Mouse (Mus musculus): ENCODE results near the gene Tmco1. TPM values are rescaled to one million over a fixed set of nuclear protein-coding genes. Genes with fewer than 3 reads are reported as not detected.
A peak's percentile ranks its signal among the peaks of the same experiment; 100 is the strongest.

The Tmco1 gene
- polyA plus RNA-seq, 1 experiment, result 43.7 TPM

DNA sequence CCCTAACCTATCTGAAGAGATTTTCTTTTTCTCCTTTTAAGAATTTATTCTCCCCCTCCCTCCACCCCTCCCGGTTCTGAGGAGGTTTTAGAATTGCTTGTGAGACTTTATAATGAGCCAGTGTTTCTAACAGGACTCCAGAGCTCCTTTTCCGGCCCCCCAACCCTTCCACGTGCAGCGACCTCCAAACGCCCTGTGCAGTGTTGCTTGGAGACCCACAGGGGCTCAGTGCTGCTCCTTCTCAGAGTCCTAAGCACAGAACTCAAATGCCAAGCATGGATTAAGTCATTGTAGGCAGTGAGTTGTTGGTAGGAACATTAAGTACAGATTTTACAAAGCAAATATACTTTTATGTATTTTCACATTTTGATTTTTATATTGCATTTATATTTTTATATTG, 55.1 kb downstream of the Tmco1 start:
- H3K9ac ChIP-seq (ENCODE audit: low read depth, poor library complexity, severe bottlenecking), result no peak overlapping the region
- no peaks in the 10 kb centered on the region for H3K9me3 ChIP-seq (replicated peaks; ENCODE audit: control insufficient read depth, insufficient read depth, low read length, poor library complexity, severe bottlenecking)
- H3K36me3 ChIP-seq (ENCODE audit: control insufficient read depth, insufficient read depth, low read length, poor library complexity, severe bottlenecking), result peaks cover 46% of the 10 kb centered on the region
- no peak overlapping the region for H3K27ac ChIP-seq (ENCODE audit: insufficient read depth, low read length)
- no peaks in the 10 kb centered on the region for H3K4me1 ChIP-seq (ENCODE audit: control insufficient read depth, insufficient read depth, low read length)
- TF ChIP-seq POLR2A (IDR thresholded peaks at IDR 0.05; ENCODE audit: insufficient read depth, low read length) (no peak), CTCF (IDR thresholded peaks at IDR 0.05; ENCODE audit: low read depth, low read length) (no peak), EP300 (IDR thresholded peaks at IDR 0.05; ENCODE audit: insufficient read depth, low read depth, low read length) (no peak)
- no peak overlapping the region for H3K4me3 ChIP-seq (ENCODE audit: low read depth, low read length)
- H3K27me3 ChIP-seq (ENCODE audit: control insufficient read depth, insufficient read depth, low read length, poor library complexity, severe bottlenecking), result no peaks in the 10 kb centered on the region

DNA sequence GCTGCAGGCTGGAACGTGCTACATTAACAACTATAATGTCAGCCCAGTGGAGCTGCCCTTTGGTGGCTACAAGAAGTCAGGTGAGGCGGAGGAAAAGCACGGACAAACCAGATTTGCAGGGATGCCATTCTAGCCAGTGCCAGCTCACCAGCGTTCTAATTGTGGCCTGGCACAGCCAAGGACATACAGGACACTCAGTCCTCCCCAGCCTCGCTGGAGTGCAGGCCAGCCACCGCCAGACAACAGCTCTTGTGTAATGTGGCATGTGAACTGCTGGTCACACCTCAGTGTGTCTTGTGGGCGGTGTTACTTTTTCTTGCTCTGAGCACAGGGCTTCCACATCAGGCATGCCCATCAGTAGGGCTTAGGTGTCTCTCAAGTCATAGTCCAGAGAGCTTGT, 57.6 kb downstream of the Tmco1 start:
- Histone ChIP-seq H3K9ac (ENCODE audit: low read depth, poor library complexity, severe bottlenecking) (no peak overlapping the region), H3K4me1 (ENCODE audit: control insufficient read depth, insufficient read depth, low read length) (no peaks in the 10 kb centered on the region), H3K4me3 (ENCODE audit: low read depth, low read length) (no peak overlapping the region), H3K27me3 (ENCODE audit: control insufficient read depth, insufficient read depth, low read length, poor library complexity, severe bottlenecking) (no peaks in the 10 kb centered on the region), H3K27ac (ENCODE audit: insufficient read depth, low read length) (no peak overlapping the region), H3K9me3 (replicated peaks; ENCODE audit: control insufficient read depth, insufficient read depth, low read length, poor library complexity, severe bottlenecking) (no peaks in the 10 kb centered on the region), H3K36me3 (ENCODE audit: control insufficient read depth, insufficient read depth, low read length, poor library complexity, severe bottlenecking) (peaks cover 39% of the 10 kb centered on the region)
- TF ChIP-seq EP300 (IDR thresholded peaks at IDR 0.05; ENCODE audit: insufficient read depth, low read depth, low read length), result no peak
- no peak for TF ChIP-seq CTCF (IDR thresholded peaks at IDR 0.05; ENCODE audit: low read depth, low read length)
- no peak for TF ChIP-seq POLR2A (IDR thresholded peaks at IDR 0.05; ENCODE audit: insufficient read depth, low read length)

DNA sequence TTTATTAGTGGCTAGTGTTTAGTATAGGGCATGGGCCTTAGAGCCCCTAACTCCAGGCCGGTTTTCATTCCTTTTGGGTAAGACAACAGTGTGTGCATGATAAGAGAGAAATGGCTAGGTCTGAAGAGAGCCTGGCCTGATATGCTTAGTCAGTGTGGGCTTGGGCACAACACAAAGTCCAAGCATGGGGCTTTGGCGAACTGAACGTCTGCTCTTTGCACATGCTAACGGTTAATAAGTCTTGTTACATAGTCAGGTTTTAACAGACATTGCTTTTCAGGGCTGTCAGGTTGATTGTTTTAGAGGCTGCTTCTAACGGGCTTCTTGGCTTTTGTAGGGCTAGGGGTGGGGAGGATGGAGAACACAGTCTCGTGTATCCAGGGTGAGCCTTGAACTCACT, 58.4 kb downstream of the Tmco1 start:
- H3K9me3 ChIP-seq (replicated peaks; ENCODE audit: control insufficient read depth, insufficient read depth, low read length, poor library complexity, severe bottlenecking), result no peaks in the 10 kb centered on the region
- no peaks in the 10 kb centered on the region for H3K27me3 ChIP-seq (ENCODE audit: control insufficient read depth, insufficient read depth, low read length, poor library complexity, severe bottlenecking)
- no peak overlapping the region for H3K4me3 ChIP-seq (ENCODE audit: low read depth, low read length)
- no peaks in the 10 kb centered on the region for H3K4me1 ChIP-seq (ENCODE audit: control insufficient read depth, insufficient read depth, low read length)
- H3K9ac ChIP-seq (ENCODE audit: low read depth, poor library complexity, severe bottlenecking), result no peak overlapping the region
- TF ChIP-seq POLR2A (IDR thresholded peaks at IDR 0.05; ENCODE audit: insufficient read depth, low read length), result no peak
- no peak for TF ChIP-seq CTCF (IDR thresholded peaks at IDR 0.05; ENCODE audit: low read depth, low read length)
- TF ChIP-seq EP300 (IDR thresholded peaks at IDR 0.05; ENCODE audit: insufficient read depth, low read depth, low read length), result no peak
- peaks cover 31% of the 10 kb centered on the region for H3K36me3 ChIP-seq (ENCODE audit: control insufficient read depth, insufficient read depth, low read length, poor library complexity, severe bottlenecking)
- H3K27ac ChIP-seq (ENCODE audit: insufficient read depth, low read length), result no peak overlapping the region

- H3K4me1 ChIP-seq (ENCODE audit: control insufficient read depth, insufficient read depth, low read length), result no peaks in the 10 kb centered on the region
- H3K27ac ChIP-seq (ENCODE audit: insufficient read depth, low read length), result no peak overlapping the region
- TF ChIP-seq POLR2A (IDR thresholded peaks at IDR 0.05; ENCODE audit: insufficient read depth, low read length) (no peak), CTCF (IDR thresholded peaks at IDR 0.05; ENCODE audit: low read depth, low read length) (no peak), EP300 (IDR thresholded peaks at IDR 0.05; ENCODE audit: insufficient read depth, low read depth, low read length) (no peak)
- H3K27me3 ChIP-seq (ENCODE audit: control insufficient read depth, insufficient read depth, low read length, poor library complexity, severe bottlenecking), result no peaks in the 10 kb centered on the region
- H3K9ac ChIP-seq (ENCODE audit: low read depth, poor library complexity, severe bottlenecking), result no peak overlapping the region
- peaks cover 22% of the 10 kb centered on the region for H3K36me3 ChIP-seq (ENCODE audit: control insufficient read depth, insufficient read depth, low read length, poor library complexity, severe bottlenecking)
- H3K4me3 ChIP-seq (ENCODE audit: low read depth, low read length), result no peak overlapping the region
- no peaks in the 10 kb centered on the region for H3K9me3 ChIP-seq (replicated peaks; ENCODE audit: control insufficient read depth, insufficient read depth, low read length, poor library complexity, severe bottlenecking)
These were observed 59.8 kb downstream of the Tmco1 start for GRCm38 (mm10) chr1:167368018-167368417.

DNA sequence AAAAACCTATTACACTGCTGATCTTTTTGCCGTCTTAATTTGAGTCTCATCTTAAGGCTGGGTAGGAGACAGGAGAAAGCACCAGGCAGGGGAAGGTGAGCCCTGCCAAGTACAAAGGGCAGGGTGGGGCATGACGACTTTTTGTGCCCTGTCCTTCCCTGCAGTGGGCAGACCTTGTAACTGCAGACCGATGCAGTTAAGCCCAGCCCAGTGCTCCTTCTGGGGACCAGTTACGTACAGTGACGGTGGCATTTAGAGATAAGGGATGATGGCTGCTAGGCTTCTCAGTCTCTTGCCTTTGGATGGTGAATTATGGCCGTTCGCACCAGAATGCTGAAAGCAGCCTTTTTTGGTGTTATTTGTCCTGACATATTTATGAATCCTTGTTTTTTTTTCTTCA, 60.3 kb downstream of the Tmco1 start:
- TF ChIP-seq CTCF (IDR thresholded peaks at IDR 0.05; ENCODE audit: low read depth, low read length) (no peak), EP300 (IDR thresholded peaks at IDR 0.05; ENCODE audit: insufficient read depth, low read depth, low read length) (no peak), POLR2A (IDR thresholded peaks at IDR 0.05; ENCODE audit: insufficient read depth, low read length) (no peak)
- Histone ChIP-seq H3K9ac (ENCODE audit: low read depth, poor library complexity, severe bottlenecking) (no peak overlapping the region), H3K9me3 (replicated peaks; ENCODE audit: control insufficient read depth, insufficient read depth, low read length, poor library complexity, severe bottlenecking) (no peaks in the 10 kb centered on the region), H3K4me1 (ENCODE audit: control insufficient read depth, insufficient read depth, low read length) (no peaks in the 10 kb centered on the region), H3K27me3 (ENCODE audit: control insufficient read depth, insufficient read depth, low read length, poor library complexity, severe bottlenecking) (no peaks in the 10 kb centered on the region), H3K36me3 (ENCODE audit: control insufficient read depth, insufficient read depth, low read length, poor library complexity, severe bottlenecking) (peaks cover 18% of the 10 kb centered on the region), H3K27ac (ENCODE audit: insufficient read depth, low read length) (no peak overlapping the region), H3K4me3 (ENCODE audit: low read depth, low read length) (no peak overlapping the region)

- Histone ChIP-seq H3K4me3 (ENCODE audit: low read depth, low read length) (no peak overlapping the region), H3K4me1 (ENCODE audit: control insufficient read depth, insufficient read depth, low read length) (no peaks in the 10 kb centered on the region), H3K27ac (ENCODE audit: insufficient read depth, low read length) (no peak overlapping the region), H3K9me3 (replicated peaks; ENCODE audit: control insufficient read depth, insufficient read depth, low read length, poor library complexity, severe bottlenecking) (no peaks in the 10 kb centered on the region), H3K36me3 (ENCODE audit: control insufficient read depth, insufficient read depth, low read length, poor library complexity, severe bottlenecking) (peaks cover 13% of the 10 kb centered on the region), H3K9ac (ENCODE audit: low read depth, poor library complexity, severe bottlenecking) (no peak overlapping the region), H3K27me3 (ENCODE audit: control insufficient read depth, insufficient read depth, low read length, poor library complexity, severe bottlenecking) (no peaks in the 10 kb centered on the region)
- no peak for TF ChIP-seq POLR2A (IDR thresholded peaks at IDR 0.05; ENCODE audit: insufficient read depth, low read length)
- peak; percentile 100 for TF ChIP-seq CTCF (IDR thresholded peaks at IDR 0.05; ENCODE audit: low read depth, low read length)
- TF ChIP-seq EP300 (IDR thresholded peaks at IDR 0.05; ENCODE audit: insufficient read depth, low read depth, low read length), result no peak
These were observed 61.7 kb downstream of the Tmco1 start for GRCm38 (mm10) chr1:167369905-167370304.

All from ES-Bruce4 (cell line).